Mouse (Mus musculus) spleen, adult 2 months (tissue): ENCODE data around the gene Sec22a.

ENCODE experiments used
- CTCF ChIP-seq: fragments of 200-500 bp; IDR thresholded peaks from 2 replicates; pipeline ENCODE4 v1.5.1; 2011; ENCODE audit warnings: mild to moderate bottlenecking, inconsistent platforms; ENCODE audit not compliant: insufficient read depth, insufficient read length, insufficient replicate concordance; ENCODE audit errors: extremely low read depth
- POLR2A ChIP-seq: fragments of 200-500 bp; IDR thresholded peaks from 2 replicates; pipeline ENCODE4 v1.6.1; 2011; ENCODE audit warnings: low read depth, low read length, inconsistent platforms

DNA sequence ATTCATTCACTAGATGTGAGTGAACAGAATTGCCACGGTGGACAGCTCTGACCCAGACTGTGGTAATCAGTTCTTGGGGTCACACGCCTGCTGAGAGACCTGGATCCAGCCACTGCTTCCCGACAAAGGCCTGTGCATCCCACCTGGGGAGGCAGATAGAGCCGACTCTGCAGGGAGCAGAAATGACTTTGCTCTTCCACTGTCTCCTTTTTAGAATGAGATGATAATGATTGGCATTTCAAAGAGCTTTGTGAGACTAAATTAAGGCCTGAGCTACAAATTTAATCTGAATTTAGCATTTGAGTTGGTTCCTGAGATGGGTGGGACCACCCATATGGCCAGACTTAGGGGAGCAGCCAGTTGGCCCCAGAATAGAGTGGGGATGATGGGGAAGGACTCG lies 41.1 kb upstream of the Sec22a start:
- no peak for TF ChIP-seq POLR2A
- TF ChIP-seq CTCF, result no peak
